Mouse (Mus musculus) bone marrow macrophage, adult 2 months (primary cell): ENCODE measurements around the gene Zbtb25.

ENCODE experiments used
- CTCF ChIP-seq: IDR thresholded peaks from 2 replicates; pipeline ENCODE4 v1.5.1; 2012; ENCODE audit warnings: low read depth, mild to moderate bottlenecking, low read length, moderate library complexity
- POLR2A ChIP-seq: IDR thresholded peaks from 2 replicates; pipeline ENCODE4 v1.6.1; 2012; ENCODE audit warnings: mild to moderate bottlenecking, low read depth, low read length, borderline replicate concordance

DNA sequence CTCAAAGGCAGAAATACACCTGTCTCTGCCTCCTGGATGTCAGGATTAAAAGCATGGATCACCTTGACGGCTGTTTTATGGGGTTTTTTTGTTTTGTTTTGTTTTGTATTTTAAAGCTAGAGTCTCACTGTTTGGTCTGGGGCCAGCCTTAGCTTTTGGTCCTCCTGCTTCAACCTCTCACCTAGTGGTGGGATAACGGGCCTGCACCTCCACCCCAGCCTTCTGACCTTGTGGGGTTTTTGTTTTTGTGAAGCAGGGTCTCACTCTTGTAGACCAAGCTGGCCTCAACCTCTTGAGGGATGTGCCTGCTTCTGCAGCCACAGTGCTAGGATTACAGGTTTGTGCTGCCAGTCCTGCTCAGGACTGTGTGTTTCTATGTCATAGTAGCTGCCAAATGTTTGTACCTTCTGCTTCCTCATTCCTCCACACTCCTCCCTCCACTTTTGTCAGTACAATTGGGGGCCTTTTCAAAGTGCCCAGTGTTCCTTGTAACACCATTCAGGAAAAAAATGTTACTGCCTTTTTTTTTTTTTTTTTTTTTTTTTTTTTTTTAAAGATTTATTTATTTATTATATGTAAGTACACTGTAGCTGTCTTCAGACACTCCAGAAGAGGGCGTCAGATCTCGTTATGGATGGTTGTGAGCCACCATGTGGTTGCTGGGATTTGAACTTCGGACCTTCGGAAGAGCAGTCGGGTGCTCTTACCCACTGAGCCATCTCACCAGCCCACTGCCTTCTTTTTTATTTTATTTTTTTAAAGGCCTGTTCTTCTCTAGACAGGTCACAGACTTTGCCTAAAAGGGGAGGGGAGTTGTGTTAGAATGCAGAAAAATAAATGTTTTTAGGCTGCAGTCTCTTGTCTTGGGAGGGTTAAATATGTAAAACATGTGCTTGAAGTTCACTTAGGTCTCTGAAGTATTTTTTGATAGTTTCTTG, 3.7 kb upstream of the Zbtb25 start:
- TF ChIP-seq CTCF (no peak), POLR2A (no peak)
